Mouse (Mus musculus) cerebellum, adult 9-11 months (tissue): ENCODE results near the gene Bicra.

Experiments used
- DNase-seq: peaks from one replicate; pipeline ENCODE4 v3.0.0; 2022

The Bicra gene

DNA sequence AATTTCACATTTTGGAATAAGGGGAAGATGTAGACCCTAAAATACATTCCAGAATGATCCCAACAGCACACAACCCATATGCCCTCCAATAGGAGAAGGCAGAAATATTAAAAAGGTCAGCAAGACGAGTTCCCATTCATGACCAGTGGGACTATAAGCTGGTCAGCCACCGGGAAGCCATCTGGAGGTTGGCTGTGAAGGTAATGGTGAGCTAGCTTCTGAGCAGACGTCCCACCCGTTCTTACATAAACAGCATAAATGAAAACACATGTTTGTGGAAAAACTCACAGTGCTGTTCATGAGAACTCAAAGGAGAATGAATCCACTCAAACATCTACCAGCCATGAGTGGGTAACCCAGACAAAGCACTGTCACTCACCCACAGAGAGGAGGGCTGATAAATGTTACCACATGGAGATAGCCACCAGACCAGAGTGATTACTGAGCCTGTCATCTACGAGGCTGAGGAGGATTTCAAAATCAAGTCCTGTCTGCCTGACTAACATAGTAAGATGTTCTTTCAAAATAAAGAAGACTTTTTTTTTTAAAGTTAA lies 33.9 kb downstream of the Bicra start:
- DNase-seq, result peak; percentile 53

DNA sequence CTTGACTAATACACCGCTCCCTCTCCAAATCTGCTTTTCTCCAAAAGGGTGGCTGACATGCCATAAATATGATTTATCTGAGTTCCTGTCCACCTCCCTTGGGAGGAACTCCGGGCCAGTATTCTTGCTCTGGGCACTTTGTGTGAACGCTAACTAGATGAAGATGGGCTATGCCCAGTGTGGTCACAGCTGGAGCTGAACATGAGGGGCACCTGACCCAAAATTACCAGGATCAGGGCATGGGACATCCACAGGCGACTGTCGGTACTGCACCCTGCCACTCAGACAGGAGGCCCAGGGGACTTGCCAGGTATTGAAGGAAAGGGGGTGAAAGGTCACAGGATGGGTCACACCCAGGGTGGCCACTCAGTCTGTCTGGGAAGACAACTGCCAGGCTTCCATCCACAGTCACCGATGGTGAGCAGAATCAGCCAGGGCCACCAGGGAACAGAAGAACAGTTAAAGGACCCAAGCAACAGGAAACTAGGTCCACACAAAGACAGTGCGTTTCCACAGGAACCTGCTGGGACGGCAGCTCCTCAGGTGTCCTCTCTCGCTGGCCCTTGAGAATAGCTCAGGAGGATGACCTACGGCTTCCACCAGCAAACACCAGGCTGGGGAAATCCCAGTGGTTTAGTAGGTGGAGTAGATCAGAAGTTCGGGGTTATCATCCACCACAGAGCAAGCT lies 35.0 kb downstream of the Bicra start:
- DNase-seq, result peak; percentile 47

DNA sequence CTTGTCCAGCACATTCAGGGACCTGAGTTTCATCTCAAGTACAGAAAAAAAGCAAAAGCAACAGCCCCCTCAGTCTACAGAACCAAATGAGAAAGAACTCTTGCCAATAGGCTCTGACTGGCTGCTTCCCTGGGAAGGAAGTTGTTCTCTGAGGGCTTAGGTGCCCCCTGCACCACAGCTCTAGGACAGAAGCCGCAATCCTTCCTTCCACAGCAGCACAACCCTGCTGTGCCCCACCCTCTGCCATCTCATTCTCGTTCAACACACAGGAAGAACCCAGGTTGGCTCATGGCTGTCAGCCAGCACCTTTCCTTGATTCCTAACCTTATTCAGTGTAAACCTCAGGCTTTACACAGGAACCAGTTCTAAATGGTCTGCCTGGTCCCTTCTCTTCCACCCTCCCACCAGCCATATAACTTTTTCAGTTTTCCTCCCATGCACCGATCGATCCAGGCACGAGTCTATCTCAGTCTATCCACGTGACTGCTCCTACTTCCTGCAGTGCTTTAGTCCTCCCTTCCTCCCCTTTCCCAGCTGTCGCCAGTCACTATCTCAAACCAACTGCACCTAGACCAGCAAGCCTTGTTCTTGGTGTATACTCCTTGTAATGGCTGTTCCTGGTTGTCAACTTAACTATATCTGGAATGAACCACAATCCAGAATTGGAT lies 36.2 kb downstream of the Bicra start:
- peak; percentile 36 for DNase-seq

DNA sequence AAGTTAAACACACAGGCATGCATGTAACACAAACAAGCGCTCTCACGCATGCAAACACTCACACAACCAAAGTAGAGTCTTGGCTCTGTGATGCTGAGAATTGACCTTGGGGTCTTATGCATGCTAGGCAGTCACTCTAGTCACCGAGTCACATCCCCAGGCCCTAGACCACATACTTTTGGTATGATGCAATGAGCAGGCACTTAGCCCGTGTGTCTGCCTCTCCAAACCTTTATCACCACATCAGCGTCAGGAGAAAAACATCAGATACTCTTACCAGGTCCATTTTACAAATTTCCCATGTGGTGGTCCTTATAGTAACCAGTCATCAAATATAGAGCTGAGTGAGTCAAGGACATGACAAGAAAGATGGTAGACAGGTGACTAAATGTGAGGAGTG lies 37.1 kb downstream of the Bicra start:
- DNase-seq, result no peak

DNA sequence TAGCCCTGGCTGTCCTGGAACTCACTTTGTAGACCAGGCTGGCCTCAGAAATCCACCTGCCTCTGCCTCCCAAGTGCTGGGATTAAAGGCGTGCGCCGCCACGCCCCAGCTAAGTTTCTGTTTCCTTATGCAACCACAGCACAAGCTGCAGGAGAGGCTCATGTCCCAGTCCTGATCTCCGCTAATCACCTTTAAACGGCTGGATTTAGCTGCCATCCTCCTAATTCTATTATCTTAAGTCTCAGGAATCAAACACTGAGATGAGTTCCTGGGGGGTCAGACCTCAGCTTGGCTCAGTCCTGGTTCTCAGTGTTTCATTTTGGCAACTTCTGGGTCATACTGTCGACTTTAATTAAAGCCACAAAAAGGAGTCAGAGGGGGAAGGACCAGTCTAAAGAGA lies 38.1 kb downstream of the Bicra start:
- no peak for DNase-seq

DNA sequence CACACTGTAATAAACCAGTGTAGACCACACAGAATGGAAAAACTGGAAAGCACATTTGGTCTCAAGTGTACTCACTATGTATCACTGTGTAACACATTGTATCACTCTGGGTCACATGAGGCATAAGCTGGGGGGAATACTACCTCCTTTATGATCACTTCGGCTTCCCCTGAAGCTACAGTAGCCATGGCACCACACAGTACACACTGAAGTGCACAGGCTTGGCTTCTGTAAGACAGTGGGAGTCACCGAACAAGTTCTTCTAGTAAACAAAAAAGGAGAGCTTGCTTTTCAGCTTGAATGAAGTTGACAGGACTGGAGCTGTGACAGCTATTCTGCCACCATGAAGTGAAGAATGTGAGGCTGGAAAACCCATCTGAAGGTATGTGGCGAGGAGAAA lies 42.7 kb downstream of the Bicra start:
- DNase-seq, result no peak

DNA sequence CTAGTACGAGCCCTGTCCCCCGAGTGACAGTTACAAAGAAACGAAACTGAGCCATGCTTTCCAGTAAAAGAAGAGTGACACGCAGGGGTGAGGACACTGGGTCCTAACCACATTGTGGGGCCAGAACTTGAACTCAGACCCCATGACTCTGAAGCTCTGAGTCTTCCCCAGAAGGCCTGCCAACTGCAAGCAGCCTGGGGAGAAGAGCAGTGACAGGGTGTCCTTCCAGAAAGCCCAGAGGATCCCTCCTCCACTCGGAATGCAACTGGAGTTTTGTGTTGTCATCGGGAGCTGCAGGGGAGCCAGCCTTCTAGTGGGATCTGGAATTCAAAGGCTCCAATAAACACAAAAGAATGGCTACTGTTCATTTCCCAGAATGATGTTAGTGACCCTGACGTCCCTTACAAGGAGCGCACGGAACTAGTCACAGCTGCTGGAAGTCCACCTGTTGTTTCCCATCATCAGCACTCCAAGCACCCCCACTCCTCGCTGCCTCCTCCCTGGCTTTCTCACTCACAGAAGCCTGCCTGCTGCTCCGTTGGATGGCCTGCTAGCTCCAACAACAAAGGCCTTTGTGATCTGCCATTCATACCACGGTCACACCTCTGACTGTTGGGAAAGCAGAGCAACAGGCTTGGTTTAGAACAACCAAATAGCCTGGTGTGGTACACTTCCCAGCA lies 43.4 kb downstream of the Bicra start:
- DNase-seq, result no peak

DNA sequence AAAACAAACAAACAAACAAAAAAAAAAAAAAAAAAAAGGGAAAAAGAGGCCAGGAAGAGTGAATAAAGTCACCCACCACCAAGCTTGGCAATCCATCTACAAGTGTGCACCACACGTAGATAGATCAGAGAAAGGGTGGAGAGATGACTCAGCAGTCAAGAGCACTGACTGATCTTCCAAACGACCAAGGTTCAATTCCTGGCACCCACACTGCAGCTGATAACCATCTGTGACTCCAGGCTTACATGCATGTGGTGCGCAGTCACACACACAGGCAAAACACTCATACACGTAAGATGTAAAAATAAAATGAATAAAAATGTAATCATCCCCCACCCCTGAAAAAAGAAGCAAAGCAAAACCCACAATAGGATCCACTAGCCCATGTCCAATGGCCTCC lies 44.7 kb downstream of the Bicra start:
- no peak for DNase-seq

DNA sequence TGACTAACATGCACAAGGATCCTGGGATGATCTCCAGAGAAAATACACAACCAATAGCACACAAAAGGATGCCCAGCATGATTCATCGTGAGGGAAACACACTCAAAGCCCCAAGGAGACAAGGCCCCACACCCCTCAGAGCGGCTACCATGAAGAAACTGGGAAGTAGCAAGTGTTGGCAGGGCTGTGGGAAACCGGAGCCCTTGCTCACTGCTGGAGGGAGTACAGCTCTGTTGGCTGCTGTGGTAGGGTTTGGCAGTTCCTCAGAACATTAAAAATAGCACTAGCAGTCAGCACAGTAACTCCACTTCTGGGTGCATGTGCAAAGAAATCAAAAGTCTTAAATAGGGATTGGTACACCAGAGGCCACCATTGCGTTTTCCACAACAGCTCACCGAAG lies 45.5 kb downstream of the Bicra start:
- no peak for DNase-seq

DNA sequence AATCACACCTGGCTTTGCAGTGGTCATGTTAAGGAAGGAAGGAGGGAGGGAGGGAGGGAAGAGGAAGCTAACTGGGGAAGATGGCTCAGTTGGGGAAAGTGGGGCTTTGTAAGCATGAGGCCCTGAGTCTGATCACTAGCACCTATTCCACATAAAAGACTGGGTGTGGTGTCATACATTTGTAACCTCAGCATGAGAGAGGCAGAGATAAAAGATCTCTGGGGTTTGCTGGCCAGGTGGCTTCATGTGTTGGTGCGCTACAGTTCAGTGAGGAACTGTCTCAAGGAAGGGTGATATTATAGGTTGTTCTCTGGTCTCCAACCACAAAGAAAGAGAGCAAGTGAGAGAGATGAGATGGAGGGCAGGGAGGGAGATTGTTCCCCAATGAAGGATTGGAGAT lies 46.0 kb downstream of the Bicra start:
- no peak for DNase-seq

DNA sequence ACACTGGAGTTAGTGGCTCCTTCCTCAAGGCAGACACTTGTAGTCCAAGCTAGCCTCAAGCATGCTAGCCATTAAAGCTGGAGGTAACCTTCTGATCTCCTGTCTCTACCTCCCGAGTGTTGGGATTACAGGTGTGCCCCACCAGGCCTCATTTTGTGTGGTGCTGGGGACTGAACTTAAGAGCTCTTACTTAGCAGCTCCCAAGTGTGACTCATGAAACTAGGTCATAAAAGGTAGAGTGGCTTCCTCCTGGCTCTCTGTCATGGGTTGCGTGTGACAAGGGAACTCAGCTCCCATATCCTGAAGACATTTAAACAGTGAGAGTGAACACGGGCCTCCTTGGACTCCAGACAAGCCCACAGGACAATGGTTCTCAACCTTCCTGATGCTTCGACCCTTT lies 53.9 kb downstream of the Bicra start:
- no peak for DNase-seq

DNA sequence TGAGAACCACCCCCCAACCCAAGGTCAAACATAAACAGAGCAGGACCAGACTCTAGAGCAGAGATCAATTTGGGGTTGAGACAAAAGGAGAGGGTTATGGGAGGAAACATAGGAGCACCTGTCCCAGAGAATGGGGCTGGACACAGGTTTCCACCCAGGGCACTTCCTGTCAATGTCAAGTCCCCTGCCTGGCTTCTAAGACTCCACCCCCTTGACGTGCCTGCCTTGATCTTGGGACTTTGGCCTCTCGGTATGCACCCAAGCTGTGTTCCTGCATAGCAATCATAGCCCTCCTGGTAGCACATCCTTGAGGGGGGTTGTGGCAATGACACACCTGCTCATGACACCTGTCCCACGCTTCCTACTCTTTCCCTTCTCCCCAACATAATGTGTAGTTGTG lies 54.6 kb downstream of the Bicra start:
- DNase-seq, result no peak

DNA sequence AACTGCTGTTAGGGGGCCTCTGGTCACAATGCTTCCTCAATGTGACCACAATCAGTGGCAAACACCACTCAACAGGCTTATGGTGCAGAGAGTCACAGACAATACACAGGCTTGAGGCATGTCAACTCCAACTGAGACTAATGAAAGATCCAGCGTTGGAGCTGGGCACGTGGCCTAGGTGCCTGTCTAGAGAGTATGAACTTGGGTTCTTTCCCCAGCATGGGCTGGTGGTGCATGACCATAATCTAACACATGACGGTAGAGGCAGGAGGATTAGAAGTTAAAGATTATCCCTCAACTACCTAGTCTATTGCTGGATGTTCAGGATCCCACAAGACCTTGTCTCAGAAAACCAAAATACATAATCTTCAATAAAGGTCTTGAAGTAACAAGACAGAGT lies 56.0 kb downstream of the Bicra start:
- no peak for DNase-seq

DNA sequence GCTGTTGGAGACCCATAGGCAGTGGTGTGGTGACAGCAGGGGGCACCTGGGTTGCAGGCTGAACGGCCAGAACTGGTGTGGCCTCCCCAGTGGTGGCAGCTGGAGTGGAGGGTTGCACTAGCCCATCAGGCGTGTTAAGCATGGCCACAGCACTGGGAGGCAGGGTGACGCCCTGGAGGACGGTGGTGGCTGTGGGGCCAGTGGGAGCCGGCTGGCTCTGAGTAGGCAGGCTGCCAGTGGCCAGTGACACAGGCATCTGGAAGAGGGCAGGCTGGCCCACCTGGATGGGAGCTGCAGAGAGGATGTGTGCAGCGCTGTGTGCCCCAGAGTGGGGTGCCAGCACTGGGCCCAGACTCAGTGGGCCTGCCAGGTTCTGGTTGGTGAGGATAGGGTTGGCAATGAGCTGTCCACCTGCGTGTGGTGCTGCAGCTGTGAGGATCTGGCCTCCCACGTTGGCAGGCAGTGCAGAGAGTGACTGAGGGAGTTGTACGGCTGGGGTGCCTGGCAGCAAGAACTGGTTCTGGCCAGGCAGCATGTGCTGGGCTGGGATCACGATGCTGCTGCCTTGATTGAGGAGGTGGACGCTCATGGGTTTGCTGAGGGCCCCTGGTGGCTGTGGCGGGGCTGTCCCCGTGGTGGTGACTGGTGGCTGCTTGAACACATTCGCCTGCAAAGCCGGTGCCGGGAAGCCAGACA lies 59.9 kb downstream of the Bicra start:
- no peak for DNase-seq

DNA sequence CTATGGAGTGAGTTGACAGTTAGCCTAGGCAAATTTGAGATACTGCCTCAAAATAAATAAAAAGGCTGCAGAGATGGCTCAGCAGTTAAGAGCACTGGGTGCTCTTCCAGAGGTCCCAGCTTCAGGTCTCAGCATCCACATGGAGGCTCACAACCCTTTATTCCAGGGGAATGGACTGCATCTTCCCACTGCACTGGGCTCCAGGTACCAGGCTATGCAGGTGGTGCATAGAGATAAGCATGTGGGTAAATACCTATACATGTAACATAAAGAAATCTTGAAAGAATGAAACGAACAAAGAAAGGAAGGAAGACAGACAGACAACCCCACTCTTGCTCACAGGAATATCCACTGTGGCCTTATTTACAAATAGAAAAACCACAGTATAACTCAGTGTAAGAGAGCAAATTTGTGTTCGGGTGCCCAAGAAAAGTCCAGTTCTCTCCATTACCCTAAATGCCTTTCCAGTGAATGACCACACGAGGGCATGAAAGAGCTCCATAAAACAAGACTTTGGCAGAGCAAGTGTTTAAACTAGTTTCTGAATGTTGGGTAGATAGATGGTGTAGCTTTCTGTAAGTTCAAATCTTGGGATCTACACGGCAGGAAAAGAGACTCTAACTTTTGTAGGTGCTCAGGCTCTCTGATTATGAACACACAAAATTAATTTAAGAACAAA lies 64.9 kb downstream of the Bicra start:
- DNase-seq, result no peak

DNA sequence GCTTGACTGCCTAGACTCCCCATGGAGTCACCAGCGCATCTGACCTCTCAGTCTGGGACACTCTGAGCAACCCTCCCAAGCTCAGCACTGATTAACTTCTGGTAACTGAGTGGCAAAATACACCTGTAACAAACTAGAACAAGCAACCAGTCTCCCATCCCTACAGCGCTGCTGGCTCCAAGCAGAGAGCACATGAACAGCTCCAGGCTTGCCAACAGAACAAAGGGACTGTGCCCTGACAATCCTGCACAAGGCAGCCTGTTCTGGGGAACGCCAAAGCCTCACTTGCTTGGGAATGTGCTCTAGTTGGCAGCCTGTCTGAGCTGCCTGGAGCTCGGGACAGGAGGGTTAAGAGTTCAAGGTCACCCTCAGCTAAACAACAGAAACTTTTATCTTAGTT lies 66.2 kb downstream of the Bicra start:
- peak; percentile 35 for DNase-seq

DNA sequence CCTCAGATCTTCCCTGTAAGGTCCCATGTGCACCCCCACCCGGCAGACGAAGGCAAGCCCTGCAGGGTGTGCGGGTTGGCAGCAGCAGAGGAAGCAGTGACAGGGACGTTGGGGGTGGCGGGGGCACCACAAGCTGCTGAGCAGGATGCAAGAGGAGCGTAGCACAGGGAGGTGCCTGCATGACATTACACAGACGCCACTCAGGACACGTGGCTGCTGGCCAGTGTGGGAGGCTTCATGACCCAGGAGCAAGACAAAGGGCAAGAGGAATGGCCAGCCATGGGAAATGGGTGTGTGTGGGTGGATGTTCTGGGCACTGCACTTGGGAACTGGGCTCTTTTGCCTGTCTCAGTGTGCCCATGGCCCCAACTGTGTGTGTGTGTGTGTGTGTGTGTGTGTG lies 67.5 kb downstream of the Bicra start:
- DNase-seq, result peak; percentile 44

DNA sequence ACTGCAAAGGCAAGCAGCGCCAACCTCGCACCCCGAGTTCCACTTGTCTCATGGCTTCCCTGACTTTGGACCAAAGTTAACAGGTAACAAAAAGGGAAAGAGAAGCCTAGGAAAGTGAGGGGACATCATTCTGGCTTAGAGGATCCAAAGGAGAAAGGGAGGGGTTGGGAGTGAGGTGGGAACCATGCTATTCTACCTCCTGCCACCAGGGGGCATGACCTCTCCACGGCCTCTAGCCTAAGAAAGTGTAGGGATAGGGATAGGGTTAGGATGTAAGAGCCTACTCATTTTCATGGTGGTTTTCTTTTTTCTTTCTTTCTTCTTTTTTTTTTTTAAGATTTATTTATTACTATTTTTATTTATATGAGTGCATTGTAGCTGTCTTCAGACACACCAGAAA lies 71.8 kb downstream of the Bicra start:
- peak; percentile 64 for DNase-seq

DNA sequence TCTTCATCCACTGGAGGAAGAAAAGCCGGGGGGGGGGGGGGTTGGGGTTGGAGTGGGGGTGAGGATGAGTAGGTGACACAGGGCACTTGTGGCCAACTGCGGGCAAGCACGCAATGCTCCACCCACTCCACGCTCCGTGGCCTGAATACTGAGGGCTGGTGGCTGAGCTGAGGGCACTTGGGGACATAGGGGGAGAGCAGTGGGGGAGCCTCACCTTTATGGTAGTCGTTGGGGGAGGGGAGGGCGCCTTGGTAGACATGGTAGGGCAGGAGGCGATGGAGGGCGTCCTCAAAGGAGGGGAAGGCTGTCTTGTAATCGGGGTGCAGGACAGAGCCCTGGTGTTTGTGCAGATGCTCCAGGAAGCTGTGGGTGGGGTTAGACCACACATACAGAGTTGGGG lies 72.3 kb downstream of the Bicra start:
- peak; percentile 60 for DNase-seq

DNA sequence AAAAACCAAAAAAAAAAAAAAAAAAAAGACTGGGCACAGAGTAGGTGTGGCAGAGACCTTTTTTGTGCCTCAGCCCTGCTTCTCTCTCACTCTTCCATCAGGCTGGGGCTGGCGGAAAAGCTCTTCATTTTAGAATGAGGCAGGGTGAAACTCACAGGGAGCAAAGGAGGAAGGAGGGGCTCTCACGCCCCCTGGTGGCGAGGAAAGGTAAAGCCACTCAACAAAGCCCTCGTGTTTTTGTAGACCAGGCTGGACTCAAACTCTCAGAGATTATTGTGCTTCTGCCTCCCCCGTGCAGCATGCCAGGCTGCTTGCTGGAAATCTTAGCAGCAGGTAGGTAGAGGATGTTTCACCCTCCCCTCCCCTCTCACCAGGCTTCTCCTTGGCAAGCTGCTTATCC lies 73.0 kb downstream of the Bicra start:
- peak; percentile 67 for DNase-seq

DNA sequence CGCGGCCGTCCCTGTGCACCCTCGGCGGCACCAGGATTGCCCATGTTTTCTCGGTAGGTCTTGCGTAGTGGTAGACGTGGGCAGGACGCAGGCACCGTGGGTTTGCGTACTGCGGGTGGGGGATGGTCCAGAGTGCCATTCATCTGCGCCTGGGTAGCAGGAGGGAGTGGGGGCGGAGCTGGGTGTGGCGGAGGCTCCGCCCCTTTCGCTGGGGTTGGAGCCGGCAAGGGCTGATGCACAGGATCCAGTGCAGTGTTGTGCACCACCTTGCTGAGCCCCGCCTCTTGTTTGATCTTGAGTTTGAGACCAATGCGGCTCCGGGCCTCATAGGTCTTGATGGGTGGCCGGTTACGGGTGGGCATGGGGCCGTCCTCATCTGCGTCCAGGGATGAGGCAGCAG lies 75.5 kb downstream of the Bicra start:
- no peak for DNase-seq

DNA sequence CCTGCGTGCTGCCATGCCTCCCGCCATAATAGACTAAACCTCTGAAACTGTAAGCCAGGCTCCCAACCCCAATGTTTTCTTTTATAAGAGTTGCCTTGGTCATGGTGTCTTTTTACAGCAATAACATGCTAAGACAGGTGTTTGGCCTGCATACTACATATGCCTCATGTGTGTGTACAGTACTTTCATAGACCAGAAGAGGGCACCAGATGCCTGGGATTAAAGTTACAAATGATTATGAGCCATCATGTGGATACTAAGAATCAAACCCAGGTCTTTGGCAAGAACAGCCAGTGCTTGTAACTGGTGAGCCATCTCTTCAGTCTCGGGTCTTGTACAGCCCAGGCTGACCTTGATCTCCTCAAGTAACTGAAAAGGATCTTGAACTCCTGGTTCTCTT lies 78.0 kb downstream of the Bicra start:
- no peak for DNase-seq

DNA sequence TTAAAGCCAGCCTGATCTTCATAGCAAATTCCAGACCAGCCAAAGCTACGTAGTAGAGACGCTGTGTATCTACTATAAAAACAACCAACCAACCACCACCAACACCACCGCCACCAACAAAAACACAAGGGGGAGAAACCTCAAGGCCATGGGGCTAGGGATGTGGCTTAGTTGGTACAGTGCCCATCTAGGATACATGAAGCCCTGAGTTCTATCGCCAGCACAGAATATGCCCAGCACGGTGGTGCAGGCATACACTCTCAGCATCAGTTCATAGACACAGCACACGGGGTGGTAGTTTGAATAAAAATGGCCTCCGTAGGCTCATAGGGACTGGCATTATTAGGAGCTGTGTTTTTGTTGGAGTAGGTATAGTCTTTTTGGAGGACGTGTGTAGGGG lies 79.4 kb downstream of the Bicra start:
- peak; percentile 14 for DNase-seq
